Mouse (Mus musculus) forebrain, postnatal 0 days (tissue): ENCODE measurements at regions not wholly inside any gene's neighbourhood (a gene's known extent, or its start where the extent isn't known, plus 50 kb on each side); places are given as distances from the start of the nearest gene placed in this dataset.

Source experiments
- ATAC-seq: fragments of 200-750 bp; cut with Nextera tagmentation; 2 replicates; pipeline ENCODE4 v1.8.0; 2017; ENCODE audit warnings: mild to moderate bottlenecking, moderate library complexity
- DNase-seq: peaks from one replicate; pipeline ENCODE4 v3.0.0-alpha.2; 2015
- H3K27ac ChIP-seq: fragments of 300-500 bp; sonication (generic); 2 replicates; pipeline ENCODE4 v1.5.1; 2014; ENCODE audit warnings: low read depth, mild to moderate bottlenecking, antibody characterized with exemption, low read length, moderate library complexity, mixed read lengths
- H3K27me3 ChIP-seq: fragments of 300-500 bp; sonication (generic); 2 replicates; pipeline ENCODE4 v1.6.1; 2014; ENCODE audit warnings: mild to moderate bottlenecking, low read length, mixed read lengths; ENCODE audit not compliant: insufficient read depth
- H3K36me3 ChIP-seq: fragments of 300-500 bp; sonication (generic); 2 replicates; pipeline ENCODE4 v1.6.1; 2014; ENCODE audit warnings: mild to moderate bottlenecking, moderate library complexity; ENCODE audit not compliant: insufficient read depth
- H3K4me1 ChIP-seq: fragments of 300-500 bp; sonication (generic); 2 replicates; pipeline ENCODE4 v1.6.1; 2014; ENCODE audit warnings: antibody characterized with exemption; ENCODE audit not compliant: insufficient read depth
- H3K4me2 ChIP-seq: fragments of 300-500 bp; sonication (generic); 2 replicates; pipeline ENCODE4 v1.6.1; 2014; ENCODE audit warnings: low read depth, mild to moderate bottlenecking, moderate library complexity
- H3K4me3 ChIP-seq: fragments of 300-500 bp; sonication (generic); 2 replicates; pipeline ENCODE4 v1.5.1; 2014; ENCODE audit warnings: low read depth, low read length, mixed read lengths
- H3K9ac ChIP-seq: fragments of 300-500 bp; sonication (generic); 2 replicates; pipeline ENCODE4 v1.6.1; 2014; ENCODE audit warnings: mild to moderate bottlenecking
- H3K9me3 ChIP-seq: fragments of 300-500 bp; sonication (generic); 2 replicates; pipeline ENCODE4 v1.6.1; 2016; ENCODE audit warnings: low read length
- CTCF ChIP-seq: sonication (generic); IDR thresholded peaks from 2 replicates; pipeline ENCODE4 v1.5.1; 2016; ENCODE audit warnings: antibody characterized with exemption, control low read depth, low read depth
- WGBS: fragments of 180-500 bp; shearing (Covaris S2); extraction: QIAGEN DNeasy Blood & Tissue Kit; methylation state at CpG from one replicate; pipeline ENCODE4 v1.1.7; 2014; 5-methylcytosine and 5-hydroxymethylcytosine counted together

- Histone ChIP-seq H3K27ac (no peak overlapping the region), H3K9ac (no peak overlapping the region), H3K4me1 (0 out of 2 replicates have a peak, but pooled peaks cover 8% of the 10 kb centered on the region), H3K4me3 (no peak overlapping the region), H3K9me3 (no peaks in the 10 kb centered on the region), H3K36me3 (no peaks in the 10 kb centered on the region), H3K4me2 (no peak overlapping the region), H3K27me3 (no peaks in the 10 kb centered on the region)
- TF ChIP-seq CTCF, result no peak
- peak; percentile 81 for DNase-seq
- ATAC-seq, result peak; percentile 95
- 26% methylated on average over 7 of the region's 7 CpGs for WGBS
Measured at GRCm38 (mm10) chr15:56278622-56279301, 1198.7 kb downstream of the Slc22a22 start.

GRCm38 (mm10) chr15:56278006-56278405, 1199.4 kb downstream of the Slc22a22 start:
- peak; percentile 43 for DNase-seq
- no peak for TF ChIP-seq CTCF
- peak overlapping the region; percentile 57; the same call in 1 of the 2 replicates for H3K27ac ChIP-seq

GRCm38 (mm10) chr15:56248731-56249130, 1228.7 kb downstream of the Slc22a22 start:
- TF ChIP-seq CTCF, result no peak
- no peak for ATAC-seq

More at GRCm38 (mm10) chr15:56278006-56278405, 1199.4 kb downstream of the Slc22a22 start:
- WGBS, result 17% methylated on average over 3 of the region's 3 CpGs
- Histone ChIP-seq H3K4me1 (0 out of 2 replicates have a peak, but pooled peaks cover 8% of the 10 kb centered on the region), H3K9me3 (no peaks in the 10 kb centered on the region), H3K9ac (no peak overlapping the region), H3K4me3 (no peak overlapping the region), H3K27me3 (no peaks in the 10 kb centered on the region), H3K36me3 (no peaks in the 10 kb centered on the region), H3K4me2 (no peak overlapping the region)
- ATAC-seq, result peak; percentile 68

GRCm38 (mm10) chr15:56244004-56244735, 1233.3 kb downstream of the Slc22a22 start:
- Histone ChIP-seq H3K4me2 (no peak overlapping the region), H3K9me3 (no peaks in the 10 kb centered on the region), H3K27ac (no peak overlapping the region), H3K9ac (no peak overlapping the region), H3K4me1 (no peaks in the 10 kb centered on the region), H3K4me3 (no peak overlapping the region), H3K36me3 (no peaks in the 10 kb centered on the region), H3K27me3 (no peaks in the 10 kb centered on the region)
- DNase-seq, result no peak
- 85% methylated on average over 9 of the region's 9 CpGs for WGBS
- ATAC-seq, result no peak
- TF ChIP-seq CTCF, result no peak

More at GRCm38 (mm10) chr15:56248731-56249130, 1228.7 kb downstream of the Slc22a22 start:
- no peaks in the 10 kb centered on the region for H3K4me1 ChIP-seq
- H3K27me3 ChIP-seq, result no peaks in the 10 kb centered on the region
- H3K4me2 ChIP-seq, result no peak overlapping the region
- no peak for DNase-seq
- no peak overlapping the region for H3K4me3 ChIP-seq
- H3K9ac ChIP-seq, result no peak overlapping the region
- no peak overlapping the region for H3K27ac ChIP-seq
- 82% methylated on average over 1 of the region's 1 CpGs for WGBS
- no peaks in the 10 kb centered on the region for H3K9me3 ChIP-seq
- H3K36me3 ChIP-seq, result no peaks in the 10 kb centered on the region

GRCm38 (mm10) chr15:56202552-56202951, 1274.9 kb downstream of the Slc22a22 start:
- WGBS, result 78% methylated on average over 5 of the region's 5 CpGs
- Histone ChIP-seq H3K9ac (no peak overlapping the region), H3K9me3 (no peaks in the 10 kb centered on the region), H3K36me3 (no peaks in the 10 kb centered on the region), H3K4me3 (no peak overlapping the region), H3K4me1 (0 out of 2 replicates have a peak, but pooled peaks cover under 1% of the 10 kb centered on the region), H3K27ac (no peak overlapping the region), H3K27me3 (no peaks in the 10 kb centered on the region), H3K4me2 (no peak overlapping the region)
- no peak for TF ChIP-seq CTCF
- no peak for DNase-seq
- no peak for ATAC-seq

GRCm38 (mm10) chr15:56199336-56199735, 1278.1 kb downstream of the Slc22a22 start:
- H3K27me3 ChIP-seq, result no peaks in the 10 kb centered on the region
- H3K9me3 ChIP-seq, result no peaks in the 10 kb centered on the region
- no peak overlapping the region for H3K27ac ChIP-seq
- H3K36me3 ChIP-seq, result no peaks in the 10 kb centered on the region
- DNase-seq (no peak), ATAC-seq (no peak)
- H3K4me3 ChIP-seq, result no peak overlapping the region
- H3K4me2 ChIP-seq, result no peak overlapping the region
- no peak overlapping the region for H3K9ac ChIP-seq
- WGBS, result 67% methylated on average over 2 of the region's 2 CpGs
- H3K4me1 ChIP-seq, result 0 out of 2 replicates have a peak, but pooled peaks cover 2% of the 10 kb centered on the region
- no peak for TF ChIP-seq CTCF
